Mouse (Mus musculus) hematopoietic multipotent progenitor cell, adult 10-12 weeks (in vitro differentiated cells): ENCODE data around the gene Mctp2. TPM values are rescaled to one million over a fixed set of nuclear protein-coding genes. Genes with fewer than 3 reads are reported as not detected.

Experiments used
- polyA plus RNA-seq: library from polyadenylated mRNA; stranded (reverse); fragments of >175 nt; gene quantifications from 2 replicates; pipeline ENCODE4 v1.2.3, GENCODE M21; 2012; ENCODE audit warnings: low replicate concordance

Mctp2 gene
- 1.7 and 2.2 TPM in 2 replicates for polyA plus RNA-seq

GRCm38 (mm10) chr7:72306382-72306841, at the start of gene Mctp2:
Mctp2 (minus strand) TSS chr7:72306608.

